Mouse (Mus musculus): ENCODE measurements around the gene Mybpc2. TPM values are rescaled to one million over a fixed set of nuclear protein-coding genes. Genes with fewer than 3 reads are reported as not detected.

Mybpc2 gene
- polyA plus RNA-seq, 1 experiment = not detected

DNA sequence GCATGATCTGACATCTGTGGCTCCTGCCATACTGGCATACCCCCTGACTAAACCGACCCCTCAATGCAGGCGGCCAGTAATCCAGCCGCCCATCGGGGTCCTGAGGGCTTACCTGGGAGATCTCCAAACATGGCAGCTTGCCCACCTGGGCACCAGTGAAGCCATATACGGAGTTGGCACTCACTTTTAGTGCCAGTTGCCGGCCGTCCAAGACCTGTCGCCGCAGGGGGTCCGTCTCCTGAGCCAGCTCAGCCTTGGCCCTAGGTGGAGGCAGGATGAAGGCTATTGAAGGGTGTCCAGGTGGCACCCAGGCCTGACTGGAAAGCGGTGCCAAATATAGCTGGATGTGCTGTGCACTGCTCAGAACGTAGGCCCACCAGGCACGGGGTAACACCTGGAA, 13.0 kb upstream of the Mybpc2 start:
- 90% methylated on average over 13 of the region's 13 CpGs for whole genome bisulfite sequencing
- no peaks in the 10 kb centered on the region for H3K4me1 ChIP-seq (ENCODE audit: control insufficient read depth, insufficient read depth, low read length)
- no peak overlapping the region for H3K27ac ChIP-seq (ENCODE audit: insufficient read depth, low read depth, low read length)
- TF ChIP-seq CTCF (IDR thresholded peaks at IDR 0.05; ENCODE audit: insufficient read depth, low read depth, low read length) (no peak), POLR2A (IDR thresholded peaks at IDR 0.05; ENCODE audit: insufficient read depth, low read depth, low read length) (no peak)
- H3K4me3 ChIP-seq (ENCODE audit: insufficient read depth, low read depth, low read length) = no peak overlapping the region

DNA sequence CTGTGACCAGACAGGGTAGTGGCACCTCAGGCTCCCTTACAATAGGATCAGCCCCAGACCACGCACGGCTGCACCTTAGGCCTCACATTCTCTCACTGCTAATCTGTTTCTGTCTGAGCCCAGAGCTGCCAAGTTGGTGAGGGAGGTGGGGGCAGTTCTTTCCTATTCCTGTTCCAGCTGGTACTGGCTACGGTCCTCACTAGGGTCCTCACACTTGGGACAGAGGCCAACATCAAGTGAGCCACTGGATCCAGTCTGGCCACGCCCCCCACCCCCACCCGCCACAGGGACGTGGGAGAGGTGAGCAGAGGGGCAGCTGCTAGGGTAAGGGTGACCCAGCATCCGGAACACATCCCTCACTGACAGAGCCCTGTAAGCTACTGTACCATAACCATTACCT, 12.6 kb upstream of the Mybpc2 start:
- no peak for TF ChIP-seq CTCF (IDR thresholded peaks at IDR 0.05; ENCODE audit: insufficient read depth, low read depth, low read length)
- no peak for TF ChIP-seq POLR2A (IDR thresholded peaks at IDR 0.05; ENCODE audit: insufficient read depth, low read depth, low read length)
- Histone ChIP-seq H3K27ac (ENCODE audit: insufficient read depth, low read depth, low read length) (no peak overlapping the region), H3K4me1 (ENCODE audit: control insufficient read depth, insufficient read depth, low read length) (no peaks in the 10 kb centered on the region), H3K4me3 (ENCODE audit: insufficient read depth, low read depth, low read length) (no peak overlapping the region)
- WGBS = 77% methylated on average over 7 of the region's 7 CpGs

DNA sequence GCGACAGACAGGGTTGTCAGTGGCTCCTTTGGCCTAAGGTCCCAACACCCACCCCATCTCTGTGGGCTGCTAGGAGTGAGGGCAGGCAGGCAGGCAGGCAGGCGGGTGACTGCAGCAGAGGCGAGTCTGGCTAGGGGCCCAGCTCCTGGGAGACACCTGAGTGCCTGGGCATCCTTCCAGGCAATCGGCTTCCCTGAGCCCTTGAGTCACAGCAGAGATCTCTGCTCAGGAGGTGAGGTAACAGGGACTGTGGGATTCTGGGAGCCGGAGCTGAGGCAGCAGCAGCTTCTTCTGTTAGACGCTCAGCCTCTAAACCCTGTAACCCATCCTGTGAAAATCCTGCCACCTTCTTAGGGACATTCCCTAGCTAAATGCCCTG, 12.1 kb upstream of the Mybpc2 start:
- TF ChIP-seq POLR2A (IDR thresholded peaks at IDR 0.05; ENCODE audit: insufficient read depth, low read depth, low read length) = no peak
- no peak for TF ChIP-seq CTCF (IDR thresholded peaks at IDR 0.05; ENCODE audit: insufficient read depth, low read depth, low read length)
- 72% methylated on average over 6 of the region's 6 CpGs for WGBS
- H3K27ac ChIP-seq (ENCODE audit: insufficient read depth, low read depth, low read length) = no peak overlapping the region
- H3K4me1 ChIP-seq (ENCODE audit: control insufficient read depth, insufficient read depth, low read length) = no peaks in the 10 kb centered on the region
- no peak overlapping the region for H3K4me3 ChIP-seq (ENCODE audit: insufficient read depth, low read depth, low read length)

DNA sequence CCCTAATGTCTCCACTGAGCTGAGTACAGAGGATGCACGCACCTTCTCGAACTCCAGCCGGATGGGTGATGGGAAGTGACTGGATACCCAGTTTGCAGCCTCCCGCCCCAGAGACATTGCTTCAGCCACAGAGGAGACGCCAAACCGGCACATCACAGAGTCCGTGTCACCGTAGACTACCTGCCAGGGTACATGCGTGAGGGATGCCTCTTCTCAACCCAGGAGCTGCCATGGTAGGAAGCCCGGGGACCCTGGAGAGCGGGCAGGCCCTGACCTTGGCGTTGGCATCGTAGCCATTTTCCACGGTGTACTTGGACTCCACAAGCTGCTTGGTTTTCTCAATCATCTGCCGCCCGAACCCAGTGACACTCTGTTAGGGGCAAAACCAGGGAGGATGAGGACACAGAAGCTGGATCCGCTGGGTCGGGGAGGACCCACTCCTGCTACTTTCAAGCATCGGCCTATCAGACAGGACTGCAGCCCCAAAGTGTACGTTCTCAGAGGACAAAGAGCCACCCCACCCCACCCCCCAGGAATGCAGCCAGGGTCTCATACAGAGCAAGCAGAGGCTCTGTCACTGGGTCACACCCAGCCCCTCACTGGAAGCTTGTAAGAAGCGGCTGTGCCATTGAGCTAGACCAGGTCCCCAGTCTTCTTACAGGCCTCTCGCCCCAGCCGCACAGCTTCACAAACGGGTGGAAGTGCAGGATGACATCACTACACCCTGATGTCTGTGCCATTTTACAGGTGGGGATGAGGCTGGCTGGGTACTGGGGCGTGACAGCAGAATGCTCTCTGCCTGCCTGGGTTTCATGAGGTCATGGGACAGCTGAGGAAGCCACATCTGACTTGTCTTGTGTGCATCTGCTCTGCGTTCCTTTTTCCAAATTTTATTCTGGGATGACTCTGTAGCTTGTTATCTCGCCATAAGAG, 11.5 kb upstream of the Mybpc2 start:
- 93% methylated on average over 27 of the region's 27 CpGs for WGBS
- no peak for TF ChIP-seq POLR2A (IDR thresholded peaks at IDR 0.05; ENCODE audit: insufficient read depth, low read depth, low read length)
- no peak for TF ChIP-seq CTCF (IDR thresholded peaks at IDR 0.05; ENCODE audit: insufficient read depth, low read depth, low read length)
- H3K4me1 ChIP-seq (ENCODE audit: control insufficient read depth, insufficient read depth, low read length) = no peaks in the 10 kb centered on the region
- H3K27ac ChIP-seq (ENCODE audit: insufficient read depth, low read depth, low read length) = no peak overlapping the region
- no peak overlapping the region for H3K4me3 ChIP-seq (ENCODE audit: insufficient read depth, low read depth, low read length)

DNA sequence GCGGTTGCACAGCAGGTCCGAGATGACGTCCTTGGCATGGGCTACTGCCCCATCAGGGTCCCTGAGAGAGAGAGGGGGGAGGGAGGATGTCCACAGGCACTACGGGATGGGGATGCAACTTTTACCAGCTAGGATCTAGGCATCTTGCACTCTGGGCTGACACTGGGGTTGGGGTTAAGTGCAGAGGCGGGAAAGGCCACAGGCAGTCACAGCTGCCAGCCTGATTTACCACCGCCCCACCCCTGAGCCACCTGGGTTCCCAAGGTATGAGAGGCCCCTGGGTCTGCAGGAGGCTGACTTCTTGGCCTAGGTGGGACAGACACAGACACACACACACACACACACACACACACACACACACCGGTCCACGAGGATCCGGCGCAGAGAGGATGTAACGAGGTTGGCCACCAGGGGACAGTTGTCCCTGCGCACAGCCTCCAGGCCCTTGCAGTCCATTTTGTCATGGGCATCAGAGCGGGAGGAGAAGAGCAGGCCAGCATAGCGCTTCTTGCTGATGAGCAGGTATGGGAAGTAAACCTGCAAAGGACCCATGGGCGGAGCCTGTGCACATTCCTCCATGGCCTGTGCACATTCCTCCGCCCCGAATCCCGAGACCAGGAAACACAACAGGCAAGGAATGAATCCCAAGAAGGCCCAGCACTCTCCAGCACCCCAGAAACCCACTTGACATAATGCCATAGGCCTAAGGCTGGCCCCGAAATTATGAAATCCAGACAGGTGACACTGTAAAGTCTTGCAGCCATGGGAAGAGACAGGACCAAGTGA, 10.4 kb upstream of the Mybpc2 start:
- H3K4me3 ChIP-seq (ENCODE audit: insufficient read depth, low read depth, low read length) = no peak overlapping the region

DNA sequence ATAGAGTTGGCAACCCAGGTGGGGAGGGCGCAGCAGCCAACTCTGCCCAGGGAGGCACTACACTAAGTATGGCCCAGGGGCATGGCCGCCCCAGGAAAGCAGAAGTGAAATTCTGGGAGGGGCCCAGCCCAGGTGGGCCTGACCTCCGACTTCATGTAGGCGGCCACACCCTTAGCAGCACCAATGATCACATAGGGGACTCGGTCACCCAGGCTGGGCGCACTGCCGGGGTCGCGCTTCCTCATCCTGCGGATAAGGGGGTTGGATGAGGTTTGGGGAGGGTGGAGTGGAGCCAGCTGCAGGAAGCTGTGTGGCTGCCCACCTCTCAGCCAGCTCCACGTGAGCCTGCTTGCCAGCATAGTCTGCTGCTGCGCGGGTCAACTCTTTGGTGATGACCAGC, 9.8 kb upstream of the Mybpc2 start:
- 93% methylated on average over 13 of the region's 13 CpGs for WGBS
- H3K4me3 ChIP-seq (ENCODE audit: insufficient read depth, low read depth, low read length) = no peak overlapping the region

More for the DNA sequence above, 10.4 kb upstream of the Mybpc2 start:
- WGBS = 90% methylated on average over 19 of the region's 19 CpGs
- TF ChIP-seq POLR2A (IDR thresholded peaks at IDR 0.05; ENCODE audit: insufficient read depth, low read depth, low read length) (no peak), CTCF (IDR thresholded peaks at IDR 0.05; ENCODE audit: insufficient read depth, low read depth, low read length) (no peak)
- Histone ChIP-seq H3K27ac (ENCODE audit: insufficient read depth, low read depth, low read length) (no peak overlapping the region), H3K4me1 (ENCODE audit: control insufficient read depth, insufficient read depth, low read length) (no peaks in the 10 kb centered on the region)

DNA sequence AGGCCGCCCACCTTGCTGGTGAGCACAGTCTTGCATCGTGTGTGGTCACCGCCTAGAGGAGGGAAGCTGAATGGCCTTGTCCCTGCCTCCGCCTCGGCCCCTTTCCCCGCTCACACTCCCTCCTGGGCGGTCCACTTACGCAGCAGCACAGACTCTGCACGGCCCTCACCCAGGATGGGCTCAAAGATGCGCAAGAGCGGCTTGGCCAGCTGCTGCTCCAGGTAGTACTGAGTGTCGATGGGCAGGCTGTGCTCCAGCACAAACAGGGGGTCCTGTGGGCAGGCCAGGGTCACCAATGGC, 9.2 kb upstream of the Mybpc2 start:
- WGBS = 80% methylated on average over 12 of the region's 12 CpGs
- Histone ChIP-seq H3K27ac (ENCODE audit: insufficient read depth, low read depth, low read length) (no peak overlapping the region), H3K4me3 (ENCODE audit: insufficient read depth, low read depth, low read length) (no peak overlapping the region), H3K4me1 (ENCODE audit: control insufficient read depth, insufficient read depth, low read length) (no peaks in the 10 kb centered on the region)
- no peak for TF ChIP-seq CTCF (IDR thresholded peaks at IDR 0.05; ENCODE audit: insufficient read depth, low read depth, low read length)
- no peak for TF ChIP-seq POLR2A (IDR thresholded peaks at IDR 0.05; ENCODE audit: insufficient read depth, low read depth, low read length)

More for the DNA sequence above, 9.8 kb upstream of the Mybpc2 start:
- no peaks in the 10 kb centered on the region for H3K4me1 ChIP-seq (ENCODE audit: control insufficient read depth, insufficient read depth, low read length)
- TF ChIP-seq POLR2A (IDR thresholded peaks at IDR 0.05; ENCODE audit: insufficient read depth, low read depth, low read length) (no peak), CTCF (IDR thresholded peaks at IDR 0.05; ENCODE audit: insufficient read depth, low read depth, low read length) (no peak)
- H3K27ac ChIP-seq (ENCODE audit: insufficient read depth, low read depth, low read length) = no peak overlapping the region

DNA sequence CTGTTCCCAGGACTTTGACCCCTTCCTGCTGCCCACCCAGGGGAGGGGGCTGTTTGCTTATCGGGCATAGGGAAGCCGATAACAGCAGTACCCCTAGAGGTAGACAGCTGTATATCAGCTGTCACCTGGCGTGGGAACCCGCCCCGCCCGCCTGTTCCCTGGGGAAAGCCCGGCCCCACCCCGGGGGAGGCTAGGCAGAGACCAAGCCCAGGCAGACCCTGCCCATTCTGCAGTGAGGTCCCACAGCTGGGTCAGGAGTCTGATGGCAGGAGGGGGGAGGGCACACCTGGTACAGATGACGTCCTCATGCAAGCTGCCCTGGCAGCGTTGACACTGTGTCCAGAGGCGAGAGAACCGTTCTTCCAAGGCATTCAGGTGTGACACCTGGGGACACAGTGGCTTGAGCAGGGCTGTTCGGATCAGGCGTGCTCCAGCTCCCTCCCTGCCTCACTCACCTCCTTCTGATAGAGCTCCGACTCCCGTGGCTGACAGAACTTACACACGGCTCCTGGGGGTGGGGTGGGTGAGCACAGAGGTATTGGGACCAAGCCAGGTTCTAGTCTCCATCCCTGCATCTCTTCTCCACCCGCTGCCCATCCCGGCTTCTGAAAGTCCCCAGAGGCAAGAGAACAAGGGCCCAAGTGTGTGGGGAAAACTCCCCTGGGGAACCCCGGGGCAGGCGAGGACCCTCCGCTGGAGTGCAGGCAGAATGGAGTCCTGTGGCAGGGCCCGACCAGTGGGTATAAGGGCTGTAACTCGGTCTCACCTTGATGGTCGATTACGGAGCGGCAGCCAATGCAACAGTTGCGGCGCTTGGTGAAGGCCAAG, 8.7 kb upstream of the Mybpc2 start:
- Histone ChIP-seq H3K27ac (ENCODE audit: insufficient read depth, low read depth, low read length) (no peak overlapping the region), H3K4me1 (ENCODE audit: control insufficient read depth, insufficient read depth, low read length) (peaks cover 1% of the 10 kb centered on the region), H3K4me3 (ENCODE audit: insufficient read depth, low read depth, low read length) (no peak overlapping the region)
- no peak for TF ChIP-seq CTCF (IDR thresholded peaks at IDR 0.05; ENCODE audit: insufficient read depth, low read depth, low read length)
- TF ChIP-seq POLR2A (IDR thresholded peaks at IDR 0.05; ENCODE audit: insufficient read depth, low read depth, low read length) = no peak
- 89% methylated on average over 29 of the region's 29 CpGs for WGBS

Data from olfactory bulb, adult 2 months (tissue).